Mouse (Mus musculus) embryonic facial prominence, embryonic 14.5 days (tissue): ENCODE data around the gene Uqcr11. TPM values are rescaled to one million over a fixed set of nuclear protein-coding genes. Genes with fewer than 3 reads are reported as not detected.

Experiments used
- ATAC-seq: fragments of 200-750 bp; cut with Nextera tagmentation; 2 replicates; pipeline ENCODE4 v1.8.0; 2017; ENCODE audit warnings: low read depth, moderate number of reproducible peaks, moderate TSS enrichment
- DNase-seq: peaks from one replicate; pipeline ENCODE4 v3.0.0-alpha.2; 2015; ENCODE audit warnings: low spot score
- H3K27ac ChIP-seq: fragments of 300-500 bp; sonication (generic); replicated peaks from 2 replicates; pipeline ENCODE4 v1.5.1; 2014; ENCODE audit warnings: low read depth, mild to moderate bottlenecking, low read length, moderate library complexity
- H3K27me3 ChIP-seq: fragments of 300-500 bp; sonication (generic); replicated peaks from 2 replicates; pipeline ENCODE4 v1.6.1; 2014; ENCODE audit warnings: low read length; ENCODE audit not compliant: control insufficient read depth, insufficient read depth
- H3K36me3 ChIP-seq: fragments of 300-500 bp; sonication (generic); 2 replicates; pipeline ENCODE4 v1.6.1; 2014; ENCODE audit warnings: low read length, mixed read lengths; ENCODE audit not compliant: control insufficient read depth, insufficient read depth
- H3K4me1 ChIP-seq: fragments of 300-500 bp; sonication (generic); 2 replicates; pipeline ENCODE4 v1.6.1; 2014; ENCODE audit warnings: antibody characterized with exemption, low read length; ENCODE audit not compliant: control insufficient read depth, insufficient read depth
- H3K4me2 ChIP-seq: fragments of 300-500 bp; sonication (generic); 2 replicates; pipeline ENCODE4 v1.6.1; 2014; ENCODE audit warnings: low read depth, mild to moderate bottlenecking, low read length, moderate library complexity, mixed read lengths
- H3K4me3 ChIP-seq: fragments of 300-500 bp; sonication (generic); 2 replicates; pipeline ENCODE4 v1.5.1; 2014; ENCODE audit warnings: low read depth, mild to moderate bottlenecking, low read length
- H3K9ac ChIP-seq: fragments of 300-500 bp; sonication (generic); 2 replicates; pipeline ENCODE4 v1.6.1; 2014; ENCODE audit warnings: low read depth, mild to moderate bottlenecking, low read length, moderate library complexity, mixed read lengths
- H3K9me3 ChIP-seq: fragments of 300-500 bp; sonication (generic); 2 replicates; pipeline ENCODE4 v1.6.1; 2016; ENCODE audit warnings: low read length; ENCODE audit not compliant: control insufficient read depth
- WGBS: fragments of 180-500 bp; shearing (Covaris S2); extraction: QIAGEN DNeasy Blood & Tissue Kit; methylation state at CpG from one replicate; pipeline ENCODE4 v1.1.7; 2014; 5-methylcytosine and 5-hydroxymethylcytosine counted together
- polyA plus RNA-seq: library from polyadenylated mRNA; unstranded; fragments of >200 nt; fragmentation: Nextera tagmentation; extraction: Ambion mirVana; gene quantifications from 2 replicates; pipeline ENCODE4 v1.2.1, GENCODE M21; 2014

Uqcr11 gene
- polyA plus RNA-seq, 1 experiment from 2014 or later = 879 TPM

- peak; percentile 95 for ATAC-seq
- H3K36me3 ChIP-seq = peaks cover 25% of the 10 kb centered on the region
- peak within 1 kb of the TSS; percentile 99 for H3K9ac ChIP-seq
- peak within 1 kb of the TSS; percentile 94 for H3K27ac ChIP-seq
- no peaks in the 10 kb centered on the region for H3K27me3 ChIP-seq
- H3K4me3 ChIP-seq = peak within 1 kb of the TSS; percentile 98
- H3K4me2 ChIP-seq = peak within 1 kb of the TSS; percentile 95
- peaks cover 22% of the 10 kb centered on the region for H3K4me1 ChIP-seq
- H3K9me3 ChIP-seq = no peaks in the 10 kb centered on the region
- DNase-seq = peak; percentile 100
- under 1% methylated on average over 41 of the region's 61 CpGs for WGBS
These were observed 27.0 kb upstream of the Uqcr11 start, which contains the start of gene Tcf3 for GRCm38 (mm10) chr10:80433513-80434232. Gene Tcf3 (minus strand): TSS chr10:80433647.

GRCm38 (mm10) chr10:80432936-80433512, 26.4 kb upstream of the Uqcr11 start:
- Histone ChIP-seq H3K9me3 (no peaks in the 10 kb centered on the region), H3K27me3 (no peaks in the 10 kb centered on the region), H3K4me3 (peak overlapping the region; percentile 98), H3K4me2 (peak overlapping the region; percentile 95), H3K9ac (peak overlapping the region; percentile 99), H3K36me3 (peaks cover 31% of the 10 kb centered on the region), H3K27ac (peak overlapping the region; percentile 94), H3K4me1 (peaks cover 22% of the 10 kb centered on the region)
- no peak for ATAC-seq
- peak; percentile 67 for DNase-seq
- 1% methylated on average over 19 of the region's 60 CpGs for WGBS

DNA sequence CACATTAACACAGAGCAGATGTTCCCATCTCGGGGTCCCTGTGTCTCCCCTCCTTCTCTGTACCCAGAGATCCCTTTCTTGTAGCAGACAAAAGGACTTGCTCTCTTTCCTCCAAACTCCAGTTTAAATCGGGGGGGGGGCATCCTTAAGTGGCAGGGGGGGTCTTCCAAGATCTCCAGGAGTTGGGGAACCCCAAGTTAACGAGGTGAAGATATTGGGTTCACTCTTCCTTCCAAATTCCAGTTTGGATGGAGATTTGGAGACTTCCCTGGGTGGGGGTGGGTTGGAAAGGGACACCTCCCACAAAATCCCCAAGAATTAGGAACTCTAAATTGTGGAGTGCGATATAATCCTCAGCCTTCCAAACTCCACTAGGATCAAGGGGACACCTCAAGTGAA, 25.8 kb upstream of the Uqcr11 start:
- 4% methylated on average over 4 of the region's 4 CpGs for WGBS
- Histone ChIP-seq H3K27ac (peak overlapping the region; percentile 94), H3K27me3 (no peaks in the 10 kb centered on the region), H3K9me3 (no peaks in the 10 kb centered on the region), H3K4me3 (peak overlapping the region; percentile 98), H3K4me2 (peak overlapping the region; percentile 95), H3K9ac (peak overlapping the region; percentile 99), H3K36me3 (peaks cover 38% of the 10 kb centered on the region), H3K4me1 (peaks cover 22% of the 10 kb centered on the region)
- ATAC-seq (no peak), DNase-seq (no peak)

DNA sequence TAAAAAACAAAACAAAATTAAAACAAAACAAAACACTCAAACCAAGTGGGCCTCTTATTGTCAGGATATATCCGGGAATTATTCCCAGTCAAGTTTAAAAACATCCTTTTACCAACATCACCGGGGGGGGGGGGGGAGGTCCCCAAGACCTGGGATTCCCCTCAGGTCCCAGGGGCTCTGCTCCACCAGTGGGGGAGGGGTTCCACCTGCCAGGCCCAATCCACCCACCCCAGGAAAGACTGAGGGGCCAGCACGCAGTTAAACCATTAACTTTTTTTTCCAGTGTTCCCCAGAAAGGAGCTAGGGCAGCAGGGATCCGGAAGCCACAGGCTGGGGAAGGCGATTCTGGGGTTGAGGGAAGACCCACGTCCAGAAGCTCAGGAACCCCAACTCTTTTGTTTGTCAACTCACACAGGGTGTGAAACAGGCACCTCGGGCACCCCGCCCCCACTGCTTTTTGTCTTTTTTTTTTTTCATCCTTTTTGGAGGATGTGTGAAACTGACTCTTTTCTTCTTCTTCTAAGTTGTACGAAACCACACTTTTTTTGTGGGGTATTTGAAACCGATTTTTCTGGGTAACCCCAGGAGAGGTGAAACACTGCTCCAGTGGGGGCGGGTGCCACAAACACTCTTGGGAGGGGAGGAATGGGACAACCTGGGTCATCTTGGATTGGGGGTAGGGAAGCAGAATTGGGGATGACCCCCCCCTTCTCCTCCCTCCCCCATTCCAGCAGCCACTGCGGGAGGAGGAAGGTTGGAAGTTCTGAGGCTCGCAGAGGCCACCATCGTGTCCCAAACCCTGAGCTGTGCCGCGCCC, 25.1 kb upstream of the Uqcr11 start:
- ATAC-seq (no peak), DNase-seq (no peak)
- peak overlapping the region; percentile 99 for H3K9ac ChIP-seq
- H3K4me3 ChIP-seq = peak overlapping the region; percentile 98
- 15% methylated on average over 14 of the region's 16 CpGs for WGBS
- H3K27me3 ChIP-seq = no peaks in the 10 kb centered on the region
- H3K36me3 ChIP-seq = peaks cover 44% of the 10 kb centered on the region
- H3K4me1 ChIP-seq = peaks cover 22% of the 10 kb centered on the region
- H3K4me2 ChIP-seq = peak overlapping the region; percentile 95
- H3K27ac ChIP-seq = peak overlapping the region; percentile 94
- no peaks in the 10 kb centered on the region for H3K9me3 ChIP-seq

DNA sequence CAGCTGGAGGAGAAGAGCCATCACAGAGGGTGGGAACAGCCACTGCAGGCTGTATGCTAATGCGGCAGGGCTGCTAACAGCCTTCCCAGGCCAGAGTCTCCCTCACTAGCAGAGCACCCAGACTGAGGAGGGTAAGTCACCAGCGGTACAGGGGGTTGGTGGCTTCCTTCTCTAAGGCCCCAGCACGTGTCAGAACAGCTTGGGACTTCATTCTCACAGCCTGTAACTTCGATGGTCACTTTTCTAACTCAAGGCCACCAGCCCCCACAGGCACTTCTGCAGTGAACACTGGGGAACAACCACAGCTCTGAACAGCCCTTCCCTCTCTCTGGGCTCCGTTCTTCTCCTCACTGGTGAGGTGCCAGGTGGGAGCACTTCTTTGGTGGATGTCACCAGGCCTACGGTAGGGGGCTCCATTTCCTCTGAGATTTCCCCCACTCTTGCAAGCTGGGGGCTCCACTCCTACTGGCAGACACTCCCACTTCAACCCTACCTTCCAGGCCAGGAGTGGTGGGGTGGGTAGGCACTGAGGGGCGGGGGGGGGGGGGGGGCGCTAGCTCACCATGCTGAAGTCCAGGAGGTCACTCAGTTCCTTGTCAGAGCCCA, 23.8 kb upstream of the Uqcr11 start:
- Histone ChIP-seq H3K27ac (no peak overlapping the region), H3K27me3 (no peaks in the 10 kb centered on the region), H3K36me3 (peaks cover 57% of the 10 kb centered on the region), H3K4me1 (peaks cover 14% of the 10 kb centered on the region), H3K4me3 (0 out of 2 replicates have a peak overlapping the region, but pooled peaks have one; percentile 98), H3K4me2 (no peak overlapping the region), H3K9me3 (no peaks in the 10 kb centered on the region), H3K9ac (no peak overlapping the region)
- 68% methylated on average over 6 of the region's 8 CpGs for WGBS
- DNase-seq (no peak), ATAC-seq (no peak)

DNA sequence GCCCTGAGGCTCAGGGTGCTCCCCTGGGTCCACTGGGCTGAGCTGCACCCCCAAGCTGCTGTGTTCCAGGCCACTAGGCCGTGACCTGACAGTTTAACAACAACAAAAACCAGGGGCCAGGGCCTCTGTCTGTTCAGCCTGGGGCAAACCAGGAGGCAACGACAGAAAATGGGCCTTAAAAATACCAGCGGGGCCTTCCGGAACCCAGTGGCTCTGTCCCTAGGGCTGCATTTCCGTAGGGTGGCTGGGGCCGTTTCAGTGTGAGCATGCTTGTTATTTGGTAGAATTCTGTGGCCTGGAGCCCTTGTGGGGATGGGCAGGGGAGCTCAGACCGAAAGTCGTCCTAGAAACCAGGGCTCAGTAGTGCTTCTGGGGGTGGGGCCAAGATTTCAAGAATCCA, 23.2 kb upstream of the Uqcr11 start:
- H3K9ac ChIP-seq = no peak overlapping the region
- 85% methylated on average over 8 of the region's 8 CpGs for WGBS
- no peak for DNase-seq

DNA sequence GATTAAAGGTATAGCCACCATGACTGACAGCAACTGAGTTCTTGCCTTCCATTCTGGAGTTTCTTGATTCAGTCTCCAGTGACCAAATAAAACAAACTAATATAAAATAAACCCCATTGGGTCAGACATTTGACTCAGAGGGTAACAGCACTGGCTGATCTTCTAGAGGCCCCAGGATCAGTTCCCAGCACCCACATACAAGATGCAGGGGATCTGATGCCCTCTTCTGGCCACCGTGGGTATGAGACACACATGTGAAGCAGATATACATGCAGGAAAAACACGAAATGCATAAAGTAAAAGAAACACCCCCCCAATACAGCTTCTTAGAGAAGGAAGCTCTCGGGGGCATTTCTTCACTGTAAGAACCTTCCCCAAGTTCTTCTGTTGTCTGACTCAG, 18.4 kb upstream of the Uqcr11 start:
- DNase-seq (no peak), ATAC-seq (no peak)
- H3K9me3 ChIP-seq = 0 out of 2 replicates have a peak, but pooled peaks cover 4% of the 10 kb centered on the region
- no peaks in the 10 kb centered on the region for H3K4me1 ChIP-seq
- H3K27ac ChIP-seq = no peak overlapping the region
- H3K27me3 ChIP-seq = no peaks in the 10 kb centered on the region
- WGBS = 95% methylated on average over 3 of the region's 3 CpGs
- H3K4me2 ChIP-seq = no peak overlapping the region
- H3K4me3 ChIP-seq = no peak overlapping the region
- H3K9ac ChIP-seq = no peak overlapping the region
- peaks cover 94% of the 10 kb centered on the region for H3K36me3 ChIP-seq

More for the DNA sequence above, 23.2 kb upstream of the Uqcr11 start:
- no peak for ATAC-seq
- Histone ChIP-seq H3K36me3 (peaks cover 64% of the 10 kb centered on the region), H3K4me2 (no peak overlapping the region), H3K4me3 (no peak overlapping the region), H3K4me1 (peaks cover 14% of the 10 kb centered on the region), H3K27me3 (no peaks in the 10 kb centered on the region), H3K27ac (no peak overlapping the region), H3K9me3 (0 out of 2 replicates have a peak, but pooled peaks cover 4% of the 10 kb centered on the region)

- no peaks in the 10 kb centered on the region for H3K27me3 ChIP-seq
- ATAC-seq (no peak), DNase-seq (peak; percentile 64)
- H3K4me3 ChIP-seq = no peak overlapping the region
- H3K4me1 ChIP-seq = no peaks in the 10 kb centered on the region
- H3K36me3 ChIP-seq = peaks cover 94% of the 10 kb centered on the region
- 0 out of 2 replicates have a peak, but pooled peaks cover 4% of the 10 kb centered on the region for H3K9me3 ChIP-seq
- no peak overlapping the region for H3K4me2 ChIP-seq
- no peak overlapping the region for H3K9ac ChIP-seq
- H3K27ac ChIP-seq = no peak overlapping the region
- WGBS = 61% methylated on average over 4 of the region's 4 CpGs
These were observed 16.9 kb upstream of the Uqcr11 start for GRCm38 (mm10) chr10:80423562-80423961.
